Mouse (Mus musculus): ENCODE data around the gene Oasl2. TPM values are rescaled to one million over a fixed set of nuclear protein-coding genes. Genes with fewer than 3 reads are reported as not detected.

Oasl2 gene
- total RNA-seq, 4 experiments from 2014 or later, result 12.0 to 16.8 (median 14.4) TPM

Small RNA genes lying within 50 kb of the gene (microRNA-seq; reads per million reads assigned to microRNA genes)
- gene Mir6240, result 3.2 to 7.7 reads per million in 2 experiments

Other genes starting within 250 kb of the Oasl2 start
- 1 to 10 TPM; 1.3 to 3.4 (median 2.4) TPM for gene Trpv4, start 238.5 kb upstream of the Oasl2 start, total RNA-seq (2022)
- gene Gltp, start 206.0 kb upstream of the Oasl2 start, total RNA-seq (2022), result 10 to 100 TPM; 49.4 to 67.4 (median 55.3) TPM
- 10 to 100 TPM in 2 of 4 experiments, 1 to 10 TPM in 2; 7.4 to 27.5 (median 12.3) TPM for gene Tchp, start 189.2 kb upstream of the Oasl2 start, total RNA-seq (2022)
- gene Ankrd13a, start 122.3 kb upstream of the Oasl2 start, total RNA-seq (2022), result 10 to 100 TPM; 66.7 to 96.6 (median 86.8) TPM
- gene Git2, start 121.4 kb upstream of the Oasl2 start, total RNA-seq (2022), result 10 to 100 TPM; 32.8 to 59.9 (median 45.6) TPM
- gene 1500011B03Rik, start 73.5 kb upstream of the Oasl2 start, total RNA-seq (2022), result 10 to 100 TPM; 37.3 to 58.7 (median 43.6) TPM
- not detected for gene 4930519G04Rik, start 43.3 kb upstream of the Oasl2 start, total RNA-seq (2022)
- gene Gm9936, start 38.3 kb upstream of the Oasl2 start, total RNA-seq (2022), result not detected
- gene Oasl1, start 26.3 kb downstream of the Oasl2 start, total RNA-seq (2022), result 1 to 10 TPM; 1.7 to 2.4 (median 2.0) TPM
- 10 to 100 TPM; 46.4 to 59.2 (median 54.2) TPM for gene 2210016L21Rik, start 45.2 kb downstream of the Oasl2 start, total RNA-seq (2022)
- gene Hnf1a, start 74.2 kb downstream of the Oasl2 start, total RNA-seq (2022), result not detected
- gene Sppl3, start 114.2 kb downstream of the Oasl2 start, total RNA-seq (2022), result 10 to 100 TPM; 44.3 to 62.9 (median 56.7) TPM
- not detected for gene Gm10401, start 201.4 kb downstream of the Oasl2 start, total RNA-seq (2022)
- gene Acads, start 222.4 kb downstream of the Oasl2 start, total RNA-seq (2022), result 100 to 1,000 TPM; 122 to 219 (median 173) TPM
- 10 to 100 TPM; 38.8 to 51.9 (median 45.7) TPM for gene Unc119b, start 238.0 kb downstream of the Oasl2 start, total RNA-seq (2022)